Mouse (Mus musculus) limb, embryonic 15.5 days (tissue): ENCODE measurements around the gene Gnpnat1. TPM values are rescaled to one million over a fixed set of nuclear protein-coding genes. Genes with fewer than 3 reads are reported as not detected.

Experiments used
- ATAC-seq: fragments of 200-750 bp; cut with Nextera tagmentation; 2 replicates; pipeline ENCODE4 v1.8.0; 2017; ENCODE audit warnings: low read depth, moderate TSS enrichment; ENCODE audit not compliant: insufficient number of reproducible peaks, low FRiP score, low TSS enrichment
- H3K27ac ChIP-seq: fragments of 300-500 bp; sonication (generic); 2 replicates; pipeline ENCODE4 v1.5.1; 2015; ENCODE audit warnings: moderate library complexity, mild to moderate bottlenecking, inconsistent platforms
- H3K27me3 ChIP-seq: fragments of 300-500 bp; sonication (generic); 2 replicates; pipeline ENCODE4 v1.6.1; 2015; ENCODE audit warnings: inconsistent platforms
- H3K36me3 ChIP-seq: fragments of 300-500 bp; sonication (generic); 2 replicates; pipeline ENCODE4 v1.6.1; 2015; ENCODE audit warnings: inconsistent platforms
- H3K4me1 ChIP-seq: fragments of 300-500 bp; sonication (generic); 2 replicates; pipeline ENCODE4 v1.6.1; 2015; ENCODE audit warnings: inconsistent platforms
- H3K4me2 ChIP-seq: fragments of 300-500 bp; sonication (generic); 2 replicates; pipeline ENCODE4 v1.6.1; 2015; ENCODE audit warnings: mild to moderate bottlenecking, inconsistent platforms
- H3K4me3 ChIP-seq: fragments of 300-500 bp; sonication (generic); 2 replicates; pipeline ENCODE4 v1.5.1; 2015; ENCODE audit warnings: mild to moderate bottlenecking, inconsistent platforms
- H3K9ac ChIP-seq: fragments of 300-500 bp; sonication (generic); 2 replicates; pipeline ENCODE4 v1.6.1; 2015; ENCODE audit warnings: inconsistent platforms
- H3K9me3 ChIP-seq: fragments of 300-500 bp; sonication (generic); 2 replicates; pipeline ENCODE4 v1.6.1; 2016; ENCODE audit warnings: inconsistent platforms
- WGBS: fragments of 180-500 bp; shearing (Covaris S2); methylation state at CpG from one replicate; pipeline ENCODE4 v1.1.7; 2015; 5-methylcytosine and 5-hydroxymethylcytosine counted together
- microRNA-seq: library from miRNA; unstranded; fragments of <30 nt; microRNA quantifications from one replicate; pipeline ENCODE4, GENCODE M21; 2016
- polyA plus RNA-seq: library from polyadenylated mRNA; unstranded; fragments of >200 nt; fragmentation: Nextera tagmentation; extraction: Ambion mirVana; gene quantifications from 2 replicates; pipeline ENCODE4 v1.2.1, GENCODE M21; 2015

Gnpnat1 gene
- polyA plus RNA-seq, 1 experiment from 2014 or later = 41.9 TPM

- no peaks in the 10 kb centered on the region for H3K27me3 ChIP-seq
- peak within 1 kb of the TSS; percentile 88 for H3K4me3 ChIP-seq
- H3K4me2 ChIP-seq = peak within 1 kb of the TSS; percentile 56
- WGBS = under 1% methylated on average over 44 of the region's 44 CpGs
- peak; percentile 94 for ATAC-seq
- H3K36me3 ChIP-seq = peaks cover 23% of the 10 kb centered on the region
- H3K27ac ChIP-seq = peak within 1 kb of the TSS; percentile 86
- peak within 1 kb of the TSS; percentile 67 for H3K9ac ChIP-seq
- peaks cover 5% of the 10 kb centered on the region; the same call in 1 of the 2 replicates for H3K4me1 ChIP-seq
- H3K9me3 ChIP-seq = no peaks in the 10 kb centered on the region
Observed at GRCm38 (mm10) chr14:45329589-45330181, 75.0 kb downstream of the Gnpnat1 start, which contains the start of gene Psmc6. TSS of gene Psmc6 (plus strand) at chr14:45329788.

- H3K9me3 ChIP-seq = no peaks in the 10 kb centered on the region
- peaks cover 5% of the 10 kb centered on the region; the same call in 1 of the 2 replicates for H3K4me1 ChIP-seq
- H3K4me2 ChIP-seq = peak overlapping the region; percentile 51
- peak overlapping the region; percentile 88 for H3K4me3 ChIP-seq
- 14% methylated on average over 8 of the region's 8 CpGs for WGBS
- 0 out of 2 replicates have a peak overlapping the region, but pooled peaks have one; percentile 43 for H3K27ac ChIP-seq
- H3K36me3 ChIP-seq = peaks cover 20% of the 10 kb centered on the region
- ATAC-seq = no peak
- H3K27me3 ChIP-seq = no peaks in the 10 kb centered on the region
- no peak overlapping the region; the same call in 1 of the 2 replicates for H3K9ac ChIP-seq
Observed at GRCm38 (mm10) chr14:45329018-45329588, 75.6 kb downstream of the Gnpnat1 start.

- Histone ChIP-seq H3K4me2 (no peak overlapping the region), H3K9ac (no peak overlapping the region), H3K9me3 (no peaks in the 10 kb centered on the region), H3K27ac (no peak overlapping the region), H3K4me1 (peaks cover 5% of the 10 kb centered on the region; the same call in 1 of the 2 replicates), H3K4me3 (no peak overlapping the region), H3K36me3 (peaks cover 17% of the 10 kb centered on the region), H3K27me3 (no peaks in the 10 kb centered on the region)
- ATAC-seq = no peak
- WGBS = 88% methylated on average over 4 of the region's 4 CpGs
Observed at GRCm38 (mm10) chr14:45328072-45328713, 76.5 kb downstream of the Gnpnat1 start.

Small RNAs within 50 kb of the gene (microRNA-seq; reads per million reads assigned to microRNA genes)
- not detected for gene Gm25353

Other genes with a start within 250 kb of the Gnpnat1 start
- 1.4 and 2.5 TPM in 2 replicates for gene Gpr137c, start 185.2 kb downstream of the Gnpnat1 start, polyA plus RNA-seq
- 15.1 and 16.1 TPM in 2 replicates for gene Txndc16, start 184.6 kb downstream of the Gnpnat1 start, polyA plus RNA-seq
- 39.1 and 45.8 TPM in 2 replicates for gene Ero1l, start 86.1 kb downstream of the Gnpnat1 start, polyA plus RNA-seq
- 131 and 134 TPM in 2 replicates for gene Psmc6, start 75.1 kb downstream of the Gnpnat1 start, polyA plus RNA-seq
- 59.8 and 67.0 TPM in 2 replicates for gene Styx, start 53.8 kb downstream of the Gnpnat1 start, polyA plus RNA-seq
- 136 and 155 TPM in 2 replicates for gene Fermt2, start 125.2 kb upstream of the Gnpnat1 start, polyA plus RNA-seq